Mouse (Mus musculus) small intestine, adult 2 months (tissue): ENCODE measurements at regions not wholly inside any gene's neighbourhood (a gene's known extent, or its start where the extent isn't known, plus 50 kb on each side); places are given as distances from the start of the nearest gene placed in this dataset.

ENCODE experiments used
- H3K27ac ChIP-seq: fragments of 200-500 bp; 2 replicates; pipeline ENCODE4 v1.5.1; 2012; ENCODE audit warnings: low read depth, low read length, control low read depth, inconsistent platforms; ENCODE audit not compliant: insufficient read depth
- H3K27me3 ChIP-seq: fragments of 200-500 bp; 2 replicates; pipeline ENCODE4 v1.6.1; 2012; ENCODE audit warnings: mild to moderate bottlenecking, moderate library complexity, low read length, inconsistent platforms; ENCODE audit not compliant: control insufficient read depth, insufficient read depth
- H3K36me3 ChIP-seq: fragments of 200-500 bp; 2 replicates; pipeline ENCODE4 v1.6.1; 2012; ENCODE audit warnings: mild to moderate bottlenecking, low read length, control low read depth, inconsistent platforms; ENCODE audit not compliant: control insufficient read depth, insufficient read depth
- H3K4me1 ChIP-seq: fragments of 200-500 bp; 2 replicates; pipeline ENCODE4 v1.6.1; 2012; ENCODE audit warnings: low read length, inconsistent platforms, mixed read lengths; ENCODE audit not compliant: control insufficient read depth, insufficient read depth, insufficient read length
- H3K4me3 ChIP-seq: fragments of 200-500 bp; 2 replicates; pipeline ENCODE4 v1.5.1; 2012; ENCODE audit warnings: low read depth, mild to moderate bottlenecking, control low read depth, inconsistent platforms, low read length, moderate library complexity
- CTCF ChIP-seq: fragments of 200-500 bp; IDR thresholded peaks from 2 replicates; pipeline ENCODE4 v1.5.1; 2012; ENCODE audit warnings: low read depth, mild to moderate bottlenecking, control low read depth, inconsistent platforms, low read length, moderate library complexity, mixed read lengths; ENCODE audit not compliant: insufficient replicate concordance, insufficient read length; ENCODE audit errors: extremely low read depth
- POLR2A ChIP-seq: fragments of 200-500 bp; IDR thresholded peaks from 2 replicates; pipeline ENCODE4 v1.6.1; 2012; ENCODE audit warnings: low read depth, mild to moderate bottlenecking, control low read depth, inconsistent platforms, low read length, moderate library complexity
- WGBS: fragments of 180-500 bp; shearing (Covaris S2); methylation state at CpG from one replicate; pipeline ENCODE4 v1.1.7; 2018; 5-methylcytosine and 5-hydroxymethylcytosine counted together

- WGBS, result 78% methylated on average over 13 of the region's 13 CpGs
- no peaks in the 10 kb centered on the region for H3K4me1 ChIP-seq
These were observed 55.0 kb upstream of the Eml4 start for GRCm38 (mm10) chr17:83295526-83296238.

GRCm38 (mm10) chr17:83297379-83298121, 53.2 kb upstream of the Eml4 start:
- no peaks in the 10 kb centered on the region for H3K36me3 ChIP-seq
- H3K27me3 ChIP-seq, result no peaks in the 10 kb centered on the region
- no peak for TF ChIP-seq POLR2A
- TF ChIP-seq CTCF, result no peak
- H3K27ac ChIP-seq, result no peak overlapping the region
- WGBS, result 78% methylated on average over 6 of the region's 6 CpGs
- no peaks in the 10 kb centered on the region for H3K4me1 ChIP-seq
- H3K4me3 ChIP-seq, result no peak overlapping the region

More at GRCm38 (mm10) chr17:83295526-83296238, 55.0 kb upstream of the Eml4 start:
- Histone ChIP-seq H3K4me3 (no peak overlapping the region), H3K27me3 (no peaks in the 10 kb centered on the region), H3K36me3 (no peaks in the 10 kb centered on the region), H3K27ac (no peak overlapping the region)
- TF ChIP-seq POLR2A (no peak), CTCF (no peak)
